Mouse (Mus musculus) heart, postnatal 4 days (tissue): ENCODE measurements around the gene Gapdhs. TPM values are rescaled to one million over a fixed set of nuclear protein-coding genes. Genes with fewer than 3 reads are reported as not detected.

Source experiments
- total RNA-seq, 2 experiments: library from RNA; stranded (reverse); gene quantifications; 2 replicates each; pipeline ENCODE4 v1.2.3; 2021

The Gapdhs gene
- total RNA-seq, 2 experiments from 2014 or later = not detected

Other genes with a start within 250 kb of the Gapdhs start
- 10 to 100 TPM in 1 of 2 experiments, 1 to 10 TPM in 1; 7.3 to 12.8 TPM for gene Arhgap33, start 208.6 kb downstream of the Gapdhs start, total RNA-seq
- 100 to 1,000 TPM; 279 to 308 TPM for gene Hspb6, start 191.5 kb downstream of the Gapdhs start, total RNA-seq
- gene Proser3, start 191.4 kb downstream of the Gapdhs start, total RNA-seq = 1 to 10 TPM; 5.2 to 7.8 TPM
- 10 to 100 TPM; 14.8 to 17.1 TPM for gene Lin37, start 183.8 kb downstream of the Gapdhs start, total RNA-seq
- gene U2af1l4, start 180.4 kb downstream of the Gapdhs start, total RNA-seq = 10 to 100 TPM; 70.5 to 72.7 TPM
- 1 to 10 TPM; 2.1 to 3.1 TPM for gene Gm49396, start 180.3 kb downstream of the Gapdhs start, total RNA-seq
- 10 to 100 TPM; 80.0 to 83.8 TPM for gene Psenen, start 180.1 kb downstream of the Gapdhs start, total RNA-seq
- gene Igflr1, start 178.3 kb downstream of the Gapdhs start, total RNA-seq = 1 to 10 TPM; 1.1 to 1.2 TPM
- 10 to 100 TPM; 29.5 to 35.8 TPM for gene Kmt2b, start 155.0 kb downstream of the Gapdhs start, total RNA-seq
- not detected for gene Zbtb32, start 144.8 kb downstream of the Gapdhs start, total RNA-seq
- under 1 TPM; 0.62 to 0.86 TPM for gene Upk1a, start 130.8 kb downstream of the Gapdhs start, total RNA-seq
- 1,000 to 10,000 TPM; 2,883 to 3,014 TPM for gene Cox6b1, start 117.5 kb downstream of the Gapdhs start, total RNA-seq
- not detected for gene Etv2, start 107.8 kb downstream of the Gapdhs start, total RNA-seq
- 10 to 100 TPM; 58.8 to 62.2 TPM for gene Rbm42, start 93.4 kb downstream of the Gapdhs start, total RNA-seq
- gene Haus5, start 78.7 kb downstream of the Gapdhs start, total RNA-seq = 10 to 100 TPM; 13.1 to 16.6 TPM
- not detected for gene Pmis2, start 72.1 kb downstream of the Gapdhs start, total RNA-seq
- not detected for gene 2200002J24Rik, start 44.8 kb downstream of the Gapdhs start, total RNA-seq
- under 1 TPM; 0.14 to 0.74 TPM for gene Atp4a, start 31.5 kb downstream of the Gapdhs start, total RNA-seq
- gene Tmem147, start 14.1 kb downstream of the Gapdhs start, total RNA-seq = 100 to 1,000 TPM; 208 to 221 TPM
- 1 to 10 TPM; 4.8 to 5.1 TPM for gene Sbsn, start 7.8 kb upstream of the Gapdhs start, total RNA-seq
- 1 to 10 TPM; 4.6 to 5.7 TPM for gene Dmkn, start 20.1 kb upstream of the Gapdhs start, total RNA-seq
- not detected for gene Krtdap, start 44.2 kb upstream of the Gapdhs start, total RNA-seq
- gene Ffar2, start 80.1 kb upstream of the Gapdhs start, total RNA-seq = not detected
- not detected for gene Ffar3, start 112.5 kb upstream of the Gapdhs start, total RNA-seq
- not detected for gene Ffar1, start 117.9 kb upstream of the Gapdhs start, total RNA-seq
- gene Cd22, start 136.7 kb upstream of the Gapdhs start, total RNA-seq = 1 to 10 TPM in 1 of 2 experiments, under 1 TPM in 1; 0.09 to 1.2 TPM
- gene Mag, start 171.2 kb upstream of the Gapdhs start, total RNA-seq = 1 to 10 TPM in 1 of 2 experiments, under 1 TPM in 1; 0.31 to 1.3 TPM
- gene Hamp2, start 181.0 kb upstream of the Gapdhs start, total RNA-seq = 1 to 10 TPM in 1 of 2 experiments, under 1 TPM in 1; 0.76 to 1.2 TPM
- 1 to 10 TPM; 1.6 to 1.9 TPM for gene Hamp, start 200.4 kb upstream of the Gapdhs start, total RNA-seq
- gene Usf2, start 213.1 kb upstream of the Gapdhs start, total RNA-seq = 100 to 1,000 TPM; 100 to 103 TPM
- gene Lsr, start 229.8 kb upstream of the Gapdhs start, total RNA-seq = 1 to 10 TPM; 5.5 to 5.6 TPM
- gene Fam187b, start 230.1 kb upstream of the Gapdhs start, total RNA-seq = under 1 TPM; 0.36 TPM